Mouse (Mus musculus): ENCODE results near the gene Hic2. TPM values are rescaled to one million over a fixed set of nuclear protein-coding genes. Genes with fewer than 3 reads are reported as not detected.

Hic2 gene
- polyA plus RNA-seq, 1 experiment from 2014 or later, result 11.1 TPM

DNA sequence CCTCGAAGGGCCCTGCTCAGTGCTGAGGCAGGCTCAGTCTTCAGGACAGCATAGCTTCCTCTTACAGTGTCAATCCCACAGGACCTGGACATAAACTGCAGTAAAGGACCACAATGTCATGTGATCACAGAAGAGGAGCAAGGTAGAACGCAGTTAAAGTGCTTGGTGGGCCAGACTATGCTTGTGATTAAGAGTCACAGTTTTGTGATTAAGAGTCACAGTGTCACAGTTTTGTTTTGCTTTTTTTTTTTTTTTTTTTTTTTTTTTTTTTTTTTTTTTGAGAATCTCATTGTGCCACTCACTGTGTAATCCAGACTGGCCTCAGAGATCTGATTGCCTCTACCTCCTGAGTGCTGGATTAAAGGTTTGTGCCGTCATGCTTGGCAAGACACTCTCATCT lies 32.7 kb downstream of the Hic2 start:
- WGBS, result 66% methylated on average over 3 of the region's 3 CpGs

DNA sequence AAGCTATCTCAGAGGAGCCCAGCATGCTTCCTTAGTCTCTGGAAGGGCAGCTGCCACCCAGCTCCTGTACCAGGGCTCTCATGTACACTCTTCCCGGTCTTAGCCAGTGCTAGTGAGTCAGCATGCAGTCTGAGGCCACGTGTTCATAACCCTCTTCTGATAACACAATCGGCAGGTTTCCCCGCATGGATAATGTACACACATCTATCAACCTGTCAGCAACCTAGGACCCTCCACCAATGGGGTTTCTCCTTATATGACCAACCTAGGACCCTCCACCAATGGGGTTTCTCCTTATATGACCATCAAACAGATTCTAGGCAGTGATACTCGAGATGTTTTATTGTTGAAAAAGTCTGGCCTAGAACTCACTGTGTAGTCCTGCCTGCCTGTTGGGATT lies 34.6 kb downstream of the Hic2 start:
- ATAC-seq (replicated peaks), result no peak
- no peak overlapping the region for H3K4me2 ChIP-seq
- H3K9me3 ChIP-seq, result no peaks in the 10 kb centered on the region
- 87% methylated on average over 5 of the region's 5 CpGs for WGBS
- no peaks in the 10 kb centered on the region for H3K4me1 ChIP-seq
- no peaks in the 10 kb centered on the region for H3K27me3 ChIP-seq (replicated peaks)
- no peaks in the 10 kb centered on the region for H3K36me3 ChIP-seq (replicated peaks)
- H3K9ac ChIP-seq, result no peak overlapping the region
- H3K4me3 ChIP-seq, result no peak overlapping the region
- no peak overlapping the region for H3K27ac ChIP-seq

More for the DNA sequence above, 32.7 kb downstream of the Hic2 start:
- Histone ChIP-seq H3K36me3 (replicated peaks) (no peaks in the 10 kb centered on the region), H3K27ac (no peak overlapping the region), H3K4me2 (no peak overlapping the region), H3K9me3 (no peaks in the 10 kb centered on the region), H3K4me1 (no peaks in the 10 kb centered on the region), H3K27me3 (replicated peaks) (no peaks in the 10 kb centered on the region), H3K4me3 (no peak overlapping the region), H3K9ac (no peak overlapping the region)
- no peak for ATAC-seq (replicated peaks)

DNA sequence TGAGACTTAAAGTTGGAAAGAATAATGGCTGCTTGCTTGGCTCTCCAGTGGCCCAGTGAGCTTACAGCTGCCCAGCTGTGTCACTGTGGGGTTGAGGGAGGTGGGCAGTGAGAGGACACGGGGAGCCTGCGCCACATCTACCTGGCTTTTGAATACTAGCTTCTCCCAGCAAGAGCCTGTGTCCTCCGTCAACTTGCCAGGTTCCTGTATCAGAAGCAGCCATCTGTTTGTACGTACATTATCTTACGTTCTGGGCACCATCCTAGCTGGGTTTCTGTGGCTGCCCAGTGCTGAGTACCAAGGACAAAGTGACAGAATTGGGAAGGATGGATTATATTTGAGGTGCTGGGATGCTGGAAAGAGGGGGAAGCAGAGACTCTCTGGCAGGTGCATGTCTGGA lies 36.5 kb downstream of the Hic2 start:
- Histone ChIP-seq H3K4me2 (no peak overlapping the region), H3K36me3 (replicated peaks) (no peaks in the 10 kb centered on the region), H3K27ac (no peak overlapping the region), H3K27me3 (replicated peaks) (no peaks in the 10 kb centered on the region), H3K9ac (no peak overlapping the region), H3K9me3 (no peaks in the 10 kb centered on the region), H3K4me3 (no peak overlapping the region), H3K4me1 (no peaks in the 10 kb centered on the region)
- no peak for ATAC-seq (replicated peaks)
- 91% methylated on average over 5 of the region's 5 CpGs for WGBS

DNA sequence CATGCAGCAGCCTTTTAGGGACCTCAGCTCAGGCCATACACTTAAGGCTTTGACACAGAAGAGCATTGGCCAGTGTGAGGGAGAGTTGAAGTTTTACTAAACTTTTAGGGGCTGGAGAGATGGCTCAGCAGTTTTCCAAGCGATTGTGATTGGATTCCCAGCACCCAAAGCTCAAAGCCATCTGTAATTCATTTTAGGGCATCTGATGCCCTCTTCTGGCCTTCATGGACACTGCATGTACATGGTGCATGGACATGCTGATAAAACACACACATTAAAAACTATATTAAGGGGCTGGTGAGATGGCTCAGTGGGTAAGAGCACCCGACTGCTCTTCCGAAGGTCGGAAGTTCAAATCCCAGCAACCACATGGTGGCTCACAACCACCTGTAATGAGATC lies 37.8 kb downstream of the Hic2 start:
- no peak overlapping the region for H3K27ac ChIP-seq
- no peak overlapping the region for H3K4me3 ChIP-seq
- H3K4me1 ChIP-seq, result peaks cover under 1% of the 10 kb centered on the region; the same call in 1 of the 2 replicates
- no peak for ATAC-seq (replicated peaks)
- no peaks in the 10 kb centered on the region for H3K36me3 ChIP-seq (replicated peaks)
- H3K9ac ChIP-seq, result no peak overlapping the region
- no peak overlapping the region for H3K4me2 ChIP-seq
- H3K27me3 ChIP-seq (replicated peaks), result no peaks in the 10 kb centered on the region
- WGBS, result 65% methylated on average over 4 of the region's 4 CpGs
- no peaks in the 10 kb centered on the region for H3K9me3 ChIP-seq

DNA sequence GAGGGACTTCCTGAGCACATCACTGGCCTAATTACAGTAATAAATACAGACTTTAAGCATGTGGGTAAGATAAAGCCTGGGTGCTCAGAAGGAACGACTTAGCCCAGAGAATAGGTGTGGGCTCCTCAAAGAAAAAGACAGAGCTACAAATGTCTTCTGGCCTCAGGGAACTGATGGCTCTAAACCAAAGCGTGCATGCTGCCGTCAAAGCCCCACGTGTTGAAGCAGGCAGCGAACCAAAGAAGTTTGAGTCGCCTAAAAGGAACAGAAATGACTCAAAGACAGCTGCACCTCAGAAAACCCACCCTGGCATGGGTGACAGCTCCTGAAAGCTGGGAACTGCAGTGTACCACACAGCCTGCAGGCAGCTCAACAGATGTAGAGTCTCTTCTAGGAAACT lies 38.5 kb downstream of the Hic2 start:
- H3K4me1 ChIP-seq, result peaks cover 7% of the 10 kb centered on the region
- H3K4me2 ChIP-seq, result no peak overlapping the region
- H3K27ac ChIP-seq, result no peak overlapping the region
- 84% methylated on average over 6 of the region's 6 CpGs for WGBS
- no peaks in the 10 kb centered on the region for H3K27me3 ChIP-seq (replicated peaks)
- ATAC-seq (replicated peaks), result no peak
- H3K36me3 ChIP-seq (replicated peaks), result no peaks in the 10 kb centered on the region
- no peak overlapping the region for H3K9ac ChIP-seq
- no peak overlapping the region for H3K4me3 ChIP-seq
- no peaks in the 10 kb centered on the region for H3K9me3 ChIP-seq

DNA sequence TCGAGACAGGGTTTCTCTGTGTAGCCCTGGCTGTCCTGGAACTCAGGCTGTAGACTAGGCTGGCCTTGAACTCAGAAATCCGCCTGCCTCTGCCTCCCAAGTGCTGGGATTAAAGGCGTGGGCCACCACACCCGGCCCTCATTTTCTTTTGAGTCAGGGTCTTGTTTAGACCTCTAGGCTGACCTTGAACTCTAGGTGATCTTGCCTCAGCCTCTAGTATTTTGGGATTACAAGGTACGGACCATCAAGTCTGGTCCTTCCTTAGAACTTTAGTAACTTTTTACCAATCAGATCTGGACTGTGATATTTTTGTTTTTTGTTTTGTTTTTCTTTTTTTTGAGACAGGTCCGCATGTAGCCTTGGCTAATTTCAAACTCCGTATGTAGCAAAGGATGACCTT lies 42.3 kb downstream of the Hic2 start, which contains the start of gene Tmem191c:
Tmem191c (plus strand) TSS at position 357 of the 400 bp plus-strand sequence.
- peaks cover 10% of the 10 kb centered on the region; the same call in 1 of the 2 replicates for H3K36me3 ChIP-seq (replicated peaks)
- H3K4me2 ChIP-seq, result peak within 1 kb of the TSS; percentile 75
- H3K9ac ChIP-seq, result peak within 1 kb of the TSS; percentile 48
- peak within 1 kb of the TSS; percentile 46 for H3K4me3 ChIP-seq
- no peak for ATAC-seq (replicated peaks)
- H3K27me3 ChIP-seq (replicated peaks), result peaks cover 29% of the 10 kb centered on the region
- whole genome bisulfite sequencing, result 60% methylated on average over 7 of the region's 7 CpGs
- no peaks in the 10 kb centered on the region for H3K9me3 ChIP-seq
- peaks cover 22% of the 10 kb centered on the region for H3K4me1 ChIP-seq
- H3K27ac ChIP-seq, result peak within 1 kb of the TSS; percentile 82

DNA sequence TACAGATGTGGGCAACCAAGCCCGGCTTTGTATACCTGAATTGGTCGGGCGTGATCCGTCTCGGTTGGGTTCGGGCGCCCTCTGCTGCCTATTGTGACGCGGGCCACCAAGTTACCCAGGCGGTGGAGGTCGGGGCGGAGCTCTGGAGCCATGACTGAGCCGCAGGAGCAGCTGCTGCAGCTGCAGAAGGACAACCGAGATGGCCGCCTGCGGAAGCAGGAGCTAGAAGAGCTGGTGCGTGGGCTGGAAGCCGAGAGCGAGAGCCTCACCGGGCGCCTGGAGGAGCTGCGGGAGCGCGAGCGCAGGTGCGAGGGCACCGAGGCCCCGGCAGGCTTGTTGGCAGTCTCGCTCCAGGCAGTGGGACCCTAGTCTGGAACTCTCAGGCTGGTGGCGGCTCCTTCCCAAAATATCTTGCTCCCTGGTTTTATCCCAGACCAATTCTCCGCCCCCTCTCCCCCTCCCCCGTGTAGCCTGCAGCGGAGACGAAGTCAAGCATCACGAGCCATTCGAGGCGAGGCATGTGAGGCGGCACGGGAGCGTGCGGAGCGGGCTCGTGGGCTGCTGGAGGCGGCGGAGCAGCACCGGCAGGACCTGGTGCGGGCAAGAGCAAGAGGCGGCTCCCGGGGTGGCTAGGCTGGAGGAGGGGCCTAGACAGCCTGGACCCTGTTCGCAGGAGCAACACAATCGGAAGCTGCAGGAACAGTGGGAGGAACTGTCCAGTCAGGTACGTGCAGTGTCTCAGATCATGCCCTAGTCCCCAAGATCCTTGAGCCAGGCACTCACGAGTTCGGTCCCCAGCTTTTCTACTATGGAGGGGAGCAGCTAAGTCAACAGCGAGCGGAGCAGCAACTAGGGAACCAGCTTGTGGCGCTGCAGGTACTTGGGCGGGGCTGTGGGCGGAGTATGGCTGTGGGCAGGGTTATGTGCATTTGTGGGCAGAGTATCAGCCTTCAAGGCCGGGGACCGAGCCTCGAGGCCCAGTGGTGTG lies 43.1 kb downstream of the Hic2 start:
- H3K9ac ChIP-seq, result peak overlapping the region; percentile 48
- H3K4me3 ChIP-seq, result peak overlapping the region; percentile 46
- H3K27me3 ChIP-seq (replicated peaks), result peaks cover 29% of the 10 kb centered on the region
- peak; percentile 90 for ATAC-seq (replicated peaks)
- H3K4me2 ChIP-seq, result peak overlapping the region; percentile 75
- no peaks in the 10 kb centered on the region for H3K9me3 ChIP-seq
- under 1% methylated on average over 62 of the region's 62 CpGs for WGBS
- H3K27ac ChIP-seq, result peak overlapping the region; percentile 82
- peaks cover 22% of the 10 kb centered on the region for H3K4me1 ChIP-seq
- H3K36me3 ChIP-seq (replicated peaks), result peaks cover 10% of the 10 kb centered on the region; the same call in 1 of the 2 replicates

DNA sequence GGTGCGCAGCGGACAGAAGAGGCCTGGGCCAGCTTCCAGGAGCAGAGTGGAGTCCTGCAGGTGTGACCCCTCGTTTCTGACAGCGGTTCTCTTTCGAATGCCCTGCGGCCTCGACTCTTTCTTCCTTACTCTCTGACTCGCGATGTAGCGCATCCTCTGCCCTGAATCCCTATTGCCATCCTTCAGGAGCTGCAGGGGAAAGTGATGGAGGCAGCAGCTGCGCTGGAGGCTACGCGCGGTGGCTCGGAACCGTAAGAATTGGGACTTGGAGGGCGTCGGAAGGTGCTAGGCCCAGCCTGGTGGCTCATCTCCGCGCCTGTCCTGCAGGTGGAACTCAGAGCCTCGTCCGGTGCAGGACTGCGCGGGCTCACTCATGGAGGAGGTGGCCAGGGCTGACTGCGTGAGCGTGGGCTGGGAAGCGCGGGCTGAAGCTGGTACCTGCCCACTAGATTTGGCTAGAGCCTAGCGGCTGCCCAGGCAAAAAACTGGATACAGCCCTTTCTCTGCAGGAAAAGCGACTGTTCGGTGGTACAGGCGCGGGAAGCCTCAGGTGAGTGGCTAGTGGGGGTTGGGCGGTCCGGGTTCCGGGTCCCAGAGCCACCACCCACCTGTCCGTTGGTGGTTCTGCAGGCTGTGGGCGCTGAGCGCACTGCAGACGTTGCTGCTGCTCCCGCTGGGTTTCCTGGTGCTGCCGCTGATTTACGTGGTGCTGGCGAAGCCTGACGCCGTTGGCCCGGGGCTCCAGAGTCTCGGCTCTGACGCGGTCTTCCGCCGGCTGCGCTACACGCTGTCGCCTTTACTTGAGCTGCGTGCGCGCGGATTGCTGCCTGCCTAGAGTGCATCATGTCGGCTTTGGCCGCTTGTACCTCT lies 44.2 kb downstream of the Hic2 start:
- Histone ChIP-seq H3K9ac (peak overlapping the region; percentile 48), H3K9me3 (no peaks in the 10 kb centered on the region), H3K27ac (peak overlapping the region; percentile 39), H3K4me2 (peak overlapping the region; percentile 75), H3K4me1 (peaks cover 22% of the 10 kb centered on the region), H3K4me3 (peak overlapping the region; percentile 46), H3K27me3 (replicated peaks) (peaks cover 29% of the 10 kb centered on the region), H3K36me3 (replicated peaks) (peaks cover 19% of the 10 kb centered on the region)
- WGBS, result 4% methylated on average over 61 of the region's 61 CpGs
- ATAC-seq (replicated peaks), result peak; percentile 29

DNA sequence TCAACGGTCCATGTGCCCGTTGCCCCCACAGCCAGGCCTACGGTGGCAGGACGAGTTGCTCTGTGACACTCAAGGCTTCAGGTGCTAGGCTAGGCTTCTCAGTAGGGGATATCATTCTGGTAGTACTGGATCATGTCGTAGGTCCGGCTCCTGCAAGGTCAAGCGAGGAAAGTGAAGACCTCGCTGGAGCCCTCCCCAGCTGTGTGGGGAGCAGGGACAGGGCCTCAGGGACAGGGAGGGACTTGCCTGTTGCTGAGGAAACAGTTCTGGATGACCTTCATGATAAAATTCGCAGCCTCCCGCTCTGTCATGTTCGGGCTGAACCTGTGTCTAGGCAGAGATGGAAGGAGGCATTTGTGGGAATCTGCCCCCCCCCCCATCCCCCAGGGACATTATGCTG lies 47.1 kb downstream of the Hic2 start:
- H3K9ac ChIP-seq, result no peak overlapping the region
- no peaks in the 10 kb centered on the region for H3K9me3 ChIP-seq
- H3K4me1 ChIP-seq, result peaks cover 22% of the 10 kb centered on the region
- WGBS, result 88% methylated on average over 11 of the region's 11 CpGs
- no peak for ATAC-seq (replicated peaks)
- peaks cover 29% of the 10 kb centered on the region for H3K27me3 ChIP-seq (replicated peaks)
- no peak overlapping the region for H3K27ac ChIP-seq
- peaks cover 44% of the 10 kb centered on the region for H3K36me3 ChIP-seq (replicated peaks)
- no peak overlapping the region for H3K4me3 ChIP-seq
- H3K4me2 ChIP-seq, result no peak overlapping the region

DNA sequence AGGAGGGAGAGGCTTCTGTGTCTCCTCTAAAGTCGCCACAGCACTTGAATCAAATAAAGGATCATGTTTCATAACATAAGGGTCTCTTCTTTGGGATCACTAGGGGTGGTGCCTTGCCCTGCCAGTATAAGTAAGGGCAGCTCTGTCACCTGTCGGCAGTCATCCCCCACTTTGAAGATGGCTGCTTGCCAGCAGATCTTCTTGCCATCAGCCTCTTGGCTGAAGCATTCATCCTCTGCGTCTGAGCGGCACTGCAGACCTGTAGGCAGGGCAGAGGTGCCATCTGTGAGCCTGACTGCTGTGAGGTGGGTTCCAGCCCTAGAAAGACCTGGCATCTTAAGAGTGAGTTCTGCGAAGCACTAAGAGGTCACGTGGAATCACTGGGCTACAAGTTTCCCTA lies 49.8 kb downstream of the Hic2 start:
- H3K27ac ChIP-seq, result no peak overlapping the region
- peaks cover 65% of the 10 kb centered on the region for H3K36me3 ChIP-seq (replicated peaks)
- peaks cover 1% of the 10 kb centered on the region for H3K4me1 ChIP-seq
- peaks cover 17% of the 10 kb centered on the region for H3K27me3 ChIP-seq (replicated peaks)
- H3K9ac ChIP-seq, result no peak overlapping the region
- no peak overlapping the region for H3K4me2 ChIP-seq
- no peak overlapping the region for H3K4me3 ChIP-seq
- no peaks in the 10 kb centered on the region for H3K9me3 ChIP-seq
- no peak for ATAC-seq (replicated peaks)
- WGBS, result 84% methylated on average over 6 of the region's 6 CpGs

DNA sequence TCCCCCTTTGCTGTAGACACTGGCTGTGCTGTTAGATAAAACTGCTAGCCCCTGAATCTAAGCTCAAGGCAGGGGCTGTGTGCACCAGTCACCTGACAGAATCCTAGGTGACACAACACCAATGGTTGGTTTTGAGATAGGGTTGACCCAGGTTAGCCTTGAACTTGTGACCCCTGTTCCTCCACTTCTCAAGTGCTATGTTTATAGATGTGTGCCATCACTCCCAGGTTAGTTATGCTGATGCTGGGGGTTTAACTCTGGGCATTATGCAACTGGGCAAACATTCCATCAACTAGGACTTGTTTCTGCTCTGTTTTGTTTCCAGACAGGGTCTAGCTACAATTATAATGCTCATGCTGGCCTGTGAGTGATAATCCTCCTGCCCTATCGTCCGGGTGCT lies 53.7 kb downstream of the Hic2 start:
- no peak overlapping the region for H3K4me2 ChIP-seq
- H3K27me3 ChIP-seq (replicated peaks), result no peaks in the 10 kb centered on the region
- ATAC-seq (replicated peaks), result no peak
- H3K4me1 ChIP-seq, result no peaks in the 10 kb centered on the region
- H3K4me3 ChIP-seq, result no peak overlapping the region
- no peaks in the 10 kb centered on the region for H3K9me3 ChIP-seq
- H3K9ac ChIP-seq, result no peak overlapping the region
- H3K27ac ChIP-seq, result no peak overlapping the region
- H3K36me3 ChIP-seq (replicated peaks), result peaks cover 74% of the 10 kb centered on the region
- WGBS, result 81% methylated on average over 2 of the region's 2 CpGs

DNA sequence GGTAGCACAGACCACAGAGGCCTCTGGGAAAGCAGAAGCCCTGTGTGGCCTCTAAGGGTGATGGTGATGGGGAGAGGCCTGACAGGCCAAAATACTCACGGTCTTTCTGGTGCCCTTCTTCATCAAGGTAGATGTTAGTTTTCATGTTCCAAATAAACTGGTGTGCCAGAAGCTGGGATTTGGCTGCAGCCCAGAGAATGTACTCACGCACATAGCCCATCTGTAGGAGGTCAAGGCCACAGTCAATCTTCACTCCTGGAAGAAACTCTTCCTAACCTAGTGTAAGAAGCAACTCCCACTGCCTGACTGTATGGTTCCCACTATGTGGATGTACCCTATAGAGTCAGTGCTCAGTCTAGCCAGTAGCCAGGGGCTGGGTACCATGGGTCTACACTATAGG lies 57.6 kb downstream of the Hic2 start:
- 97% methylated on average over 2 of the region's 2 CpGs for WGBS

More for the DNA sequence above, 57.6 kb downstream of the Hic2 start:
- no peak overlapping the region for H3K4me2 ChIP-seq
- ATAC-seq (replicated peaks), result no peak
- no peak overlapping the region for H3K27ac ChIP-seq
- H3K9me3 ChIP-seq, result no peaks in the 10 kb centered on the region
- H3K27me3 ChIP-seq (replicated peaks), result no peaks in the 10 kb centered on the region
- H3K36me3 ChIP-seq (replicated peaks), result peaks cover 56% of the 10 kb centered on the region
- H3K4me3 ChIP-seq, result no peak overlapping the region
- H3K9ac ChIP-seq, result no peak overlapping the region
- H3K4me1 ChIP-seq, result no peaks in the 10 kb centered on the region
